Mouse (Mus musculus): ENCODE results near the gene Gm5891. TPM values are rescaled to one million over a fixed set of nuclear protein-coding genes. Genes with fewer than 3 reads are reported as not detected.
"Not testable (repeated sequence)": the region's sequence is repeated elsewhere in the genome, so short reads cannot be mapped to it uniquely, and the experiment has no call there.

The Gm5891 gene
- total RNA-seq (2015; ENCODE audit: low replicate concordance) (not detected in 2 replicates), total RNA-seq (2017; ENCODE audit: low replicate concordance) (not detected in 2 replicates)

GRCm38 (mm10) chr7:21921191-21921590 is at the start of gene Gm5891:
Gene Gm5891 (minus strand): TSS chr7:21921291.
- not testable (repeated sequence) for ATAC-seq (replicated peaks; ENCODE audit: low FRiP score, poor library complexity, severe bottlenecking)

Other genes starting within 250 kb of the Gm5891 start
- not detected in 2 replicates for gene Gm4175, start 159.8 kb downstream of the Gm5891 start, total RNA-seq (2015; ENCODE audit: low replicate concordance)
- gene Gm4175, start 159.8 kb downstream of the Gm5891 start, total RNA-seq (2017; ENCODE audit: low replicate concordance): not detected in 2 replicates
- not detected in 2 replicates for gene Gm4177, start 124.6 kb downstream of the Gm5891 start, total RNA-seq (2015; ENCODE audit: low replicate concordance)
- gene Gm4177, start 124.6 kb downstream of the Gm5891 start, total RNA-seq (2017; ENCODE audit: low replicate concordance): not detected in 2 replicates
- not detected in 2 replicates for gene Vmn1r135, start 88.9 kb downstream of the Gm5891 start, total RNA-seq (2015; ENCODE audit: low replicate concordance)
- gene Vmn1r135, start 88.9 kb downstream of the Gm5891 start, total RNA-seq (2017; ENCODE audit: low replicate concordance): not detected in 2 replicates
- gene Gm5725, start 77.0 kb downstream of the Gm5891 start, total RNA-seq (2015; ENCODE audit: low replicate concordance): not detected in 2 replicates
- gene Gm5725, start 77.0 kb downstream of the Gm5891 start, total RNA-seq (2017; ENCODE audit: low replicate concordance): not detected in 2 replicates
- not detected in 2 replicates for gene Vmn1r137, start 73.3 kb upstream of the Gm5891 start, total RNA-seq (2015; ENCODE audit: low replicate concordance)
- not detected in 2 replicates for gene Vmn1r137, start 73.3 kb upstream of the Gm5891 start, total RNA-seq (2017; ENCODE audit: low replicate concordance)
- not detected in 2 replicates for gene Vmn1r138, start 107.6 kb upstream of the Gm5891 start, total RNA-seq (2015; ENCODE audit: low replicate concordance)
- gene Vmn1r138, start 107.6 kb upstream of the Gm5891 start, total RNA-seq (2017; ENCODE audit: low replicate concordance): not detected in 2 replicates
- gene Gm6176, start 135.0 kb upstream of the Gm5891 start, total RNA-seq (2015; ENCODE audit: low replicate concordance): not detected in 2 replicates
- not detected in 2 replicates for gene Gm6176, start 135.0 kb upstream of the Gm5891 start, total RNA-seq (2017; ENCODE audit: low replicate concordance)
- not detected in 2 replicates for gene Vmn1r139, start 147.8 kb upstream of the Gm5891 start, total RNA-seq (2015; ENCODE audit: low replicate concordance)
- not detected in 2 replicates for gene Vmn1r139, start 147.8 kb upstream of the Gm5891 start, total RNA-seq (2017; ENCODE audit: low replicate concordance)
- gene Gm16451, start 197.0 kb upstream of the Gm5891 start, total RNA-seq (2015; ENCODE audit: low replicate concordance): not detected in 2 replicates
- gene Gm16451, start 197.0 kb upstream of the Gm5891 start, total RNA-seq (2017; ENCODE audit: low replicate concordance): not detected in 2 replicates
- gene Gm10666, start 213.4 kb upstream of the Gm5891 start, total RNA-seq (2015; ENCODE audit: low replicate concordance): not detected in 2 replicates
- gene Gm10666, start 213.4 kb upstream of the Gm5891 start, total RNA-seq (2017; ENCODE audit: low replicate concordance): not detected in 2 replicates
- not detected in 2 replicates for gene Vmn1r142, start 242.7 kb upstream of the Gm5891 start, total RNA-seq (2015; ENCODE audit: low replicate concordance)
- not detected in 2 replicates for gene Vmn1r142, start 242.7 kb upstream of the Gm5891 start, total RNA-seq (2017; ENCODE audit: low replicate concordance)

All from erythroid progenitor cell, adult 5-6 weeks (primary cell).